Mouse (Mus musculus): Measurements from ENCODE around the gene Commd7. TPM values are rescaled to one million over a fixed set of nuclear protein-coding genes. Genes with fewer than 3 reads are reported as not detected.

The Commd7 gene
- total and polyA plus RNA-seq, 2 experiments from 2014 or later: 24.7 to 103 TPM

- no peak for ATAC-seq (ENCODE audit: low FRiP score)
- WGBS: 81% methylated on average over 8 of the region's 8 CpGs
- Histone ChIP-seq H3K4me1 (ENCODE audit: insufficient read depth, low read length) (no peaks in the 10 kb centered on the region), H3K4me2 (ENCODE audit: low read depth, low read length, poor library complexity, severe bottlenecking) (no peak overlapping the region), H3K9me3 (ENCODE audit: low read length) (no peaks in the 10 kb centered on the region), H3K27me3 (ENCODE audit: insufficient read depth, low read length) (no peaks in the 10 kb centered on the region), H3K4me3 (ENCODE audit: low read depth, low read length) (no peak overlapping the region), H3K36me3 (ENCODE audit: insufficient read depth, low read length) (no peaks in the 10 kb centered on the region), H3K9ac (replicated peaks; ENCODE audit: low read length, poor library complexity, severe bottlenecking) (no peak overlapping the region), H3K27ac (ENCODE audit: low read depth, low read length) (no peak overlapping the region)
- DNase-seq (ENCODE audit: low spot score): no peak
- TF ChIP-seq CTCF (IDR thresholded peaks at IDR 0.05): no peak
Measured at GRCm38 (mm10) chr2:153592056-153593014, 40.2 kb downstream of the Commd7 start.

DNA sequence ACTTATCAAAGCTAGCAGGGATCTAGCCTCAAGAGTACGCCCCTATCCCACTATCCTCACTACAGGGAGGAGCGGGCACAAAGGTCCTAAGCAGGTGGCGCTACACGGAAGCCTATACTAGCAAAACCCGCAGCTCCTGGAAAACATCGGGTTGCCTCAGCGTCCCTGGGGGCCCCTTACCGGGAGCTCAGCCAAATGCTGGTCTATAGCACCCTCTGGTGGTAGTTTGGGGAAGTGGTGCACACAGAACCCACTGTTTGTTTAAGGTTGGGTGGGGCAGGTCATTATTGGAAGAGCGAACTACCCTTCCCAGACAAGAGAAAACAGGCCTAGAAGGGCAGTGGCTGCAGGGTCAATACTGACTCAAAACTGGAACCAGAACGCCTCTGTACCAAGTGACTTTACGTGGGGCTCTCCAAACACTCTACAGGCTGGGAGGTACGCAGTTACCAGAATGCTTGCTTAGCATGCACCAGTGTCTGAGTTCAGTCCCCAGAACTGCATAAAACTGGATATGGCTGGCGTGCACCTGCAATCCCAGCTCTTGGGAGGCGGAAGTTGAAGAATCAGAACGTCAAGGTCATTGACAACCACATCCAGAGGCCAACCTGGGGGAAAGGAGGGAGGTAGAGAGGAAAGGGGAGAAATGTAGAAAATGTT is 45.9 kb downstream of the Commd7 start:
- peak; percentile 88 for DNase-seq (ENCODE audit: low spot score)
- no peaks in the 10 kb centered on the region for H3K27me3 ChIP-seq (ENCODE audit: insufficient read depth, low read length)
- peak; percentile 97 for TF ChIP-seq CTCF (IDR thresholded peaks at IDR 0.05)
- H3K9ac ChIP-seq (replicated peaks; ENCODE audit: low read length, poor library complexity, severe bottlenecking): 0 out of 2 replicates have a peak overlapping the region, but pooled peaks have one; percentile 3
- H3K9me3 ChIP-seq (ENCODE audit: low read length): no peaks in the 10 kb centered on the region
- H3K4me2 ChIP-seq (ENCODE audit: low read depth, low read length, poor library complexity, severe bottlenecking): peak overlapping the region; percentile 39; the same call in 1 of the 2 replicates
- ATAC-seq (ENCODE audit: low FRiP score): peak; percentile 76
- H3K4me1 ChIP-seq (ENCODE audit: insufficient read depth, low read length): no peaks in the 10 kb centered on the region
- 11% methylated on average over 15 of the region's 15 CpGs for WGBS
- H3K27ac ChIP-seq (ENCODE audit: low read depth, low read length): no peak overlapping the region
- H3K36me3 ChIP-seq (ENCODE audit: insufficient read depth, low read length): no peaks in the 10 kb centered on the region
- H3K4me3 ChIP-seq (ENCODE audit: low read depth, low read length): no peak overlapping the region

DNA sequence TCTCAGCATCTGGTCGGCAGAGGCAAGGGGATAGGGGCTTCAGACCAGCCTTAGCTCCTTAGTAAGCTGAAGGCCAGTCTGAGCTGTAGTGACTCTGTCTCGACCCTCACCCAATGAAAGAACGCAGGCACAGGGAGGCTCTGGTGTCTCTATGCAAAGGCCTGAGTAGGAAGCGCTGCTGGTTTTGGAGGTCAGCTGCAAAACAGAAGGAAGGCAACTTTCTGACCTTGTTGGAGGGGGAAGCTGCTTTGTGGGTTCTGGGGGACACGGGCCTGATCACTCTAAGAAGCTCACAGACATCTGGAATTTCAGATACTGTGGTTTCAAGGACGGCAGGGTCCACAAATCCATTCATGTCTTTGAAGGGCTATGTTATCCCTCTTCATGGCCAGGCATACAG is 46.6 kb downstream of the Commd7 start:
- H3K36me3 ChIP-seq (ENCODE audit: insufficient read depth, low read length): no peaks in the 10 kb centered on the region
- no peak overlapping the region for H3K9ac ChIP-seq (replicated peaks; ENCODE audit: low read length, poor library complexity, severe bottlenecking)
- H3K4me3 ChIP-seq (ENCODE audit: low read depth, low read length): no peak overlapping the region
- ATAC-seq (ENCODE audit: low FRiP score) (no peak), DNase-seq (ENCODE audit: low spot score) (no peak)
- peak overlapping the region; percentile 39; the same call in 1 of the 2 replicates for H3K4me2 ChIP-seq (ENCODE audit: low read depth, low read length, poor library complexity, severe bottlenecking)
- H3K4me1 ChIP-seq (ENCODE audit: insufficient read depth, low read length): no peaks in the 10 kb centered on the region
- no peaks in the 10 kb centered on the region for H3K27me3 ChIP-seq (ENCODE audit: insufficient read depth, low read length)
- WGBS: 69% methylated on average over 6 of the region's 6 CpGs
- H3K9me3 ChIP-seq (ENCODE audit: low read length): no peaks in the 10 kb centered on the region
- no peak overlapping the region for H3K27ac ChIP-seq (ENCODE audit: low read depth, low read length)
- TF ChIP-seq CTCF (IDR thresholded peaks at IDR 0.05): no peak

- Histone ChIP-seq H3K27me3 (ENCODE audit: insufficient read depth, low read length) (no peaks in the 10 kb centered on the region), H3K9me3 (ENCODE audit: low read length) (no peaks in the 10 kb centered on the region), H3K4me1 (ENCODE audit: insufficient read depth, low read length) (no peaks in the 10 kb centered on the region), H3K9ac (replicated peaks; ENCODE audit: low read length, poor library complexity, severe bottlenecking) (no peak overlapping the region), H3K4me3 (ENCODE audit: low read depth, low read length) (no peak overlapping the region), H3K27ac (ENCODE audit: low read depth, low read length) (no peak overlapping the region), H3K36me3 (ENCODE audit: insufficient read depth, low read length) (no peaks in the 10 kb centered on the region), H3K4me2 (ENCODE audit: low read depth, low read length, poor library complexity, severe bottlenecking) (no peak overlapping the region)
- DNase-seq (ENCODE audit: low spot score) (no peak), ATAC-seq (ENCODE audit: low FRiP score) (no peak)
- WGBS: 80% methylated on average over 4 of the region's 4 CpGs
- TF ChIP-seq CTCF (IDR thresholded peaks at IDR 0.05): no peak
Measured at GRCm38 (mm10) chr2:153584396-153584795, 48.2 kb downstream of the Commd7 start.

GRCm38 (mm10) chr2:153583641-153584049 is 48.9 kb downstream of the Commd7 start:
- Histone ChIP-seq H3K4me2 (ENCODE audit: low read depth, low read length, poor library complexity, severe bottlenecking) (no peak overlapping the region), H3K27ac (ENCODE audit: low read depth, low read length) (no peak overlapping the region), H3K36me3 (ENCODE audit: insufficient read depth, low read length) (no peaks in the 10 kb centered on the region), H3K9me3 (ENCODE audit: low read length) (no peaks in the 10 kb centered on the region), H3K4me1 (ENCODE audit: insufficient read depth, low read length) (no peaks in the 10 kb centered on the region), H3K4me3 (ENCODE audit: low read depth, low read length) (no peak overlapping the region), H3K27me3 (ENCODE audit: insufficient read depth, low read length) (no peaks in the 10 kb centered on the region), H3K9ac (replicated peaks; ENCODE audit: low read length, poor library complexity, severe bottlenecking) (no peak overlapping the region)
- no peak for TF ChIP-seq CTCF (IDR thresholded peaks at IDR 0.05)
- DNase-seq (ENCODE audit: low spot score) (no peak), ATAC-seq (ENCODE audit: low FRiP score) (no peak)
- WGBS: 55% methylated on average over 14 of the region's 14 CpGs
